Mouse (Mus musculus) ES-CJ7 (cell line): Measurements from ENCODE around the gene 4930558C23Rik.
"Not testable (repeated sequence)": the region's sequence is repeated elsewhere in the genome, so short reads cannot be mapped to it uniquely, and the experiment has no call there.

ENCODE experiments used
- DNase-seq: peaks from one replicate; pipeline ENCODE4 v3.0.0; 2011; ENCODE audit warnings: low read depth, low spot score

Gene 4930558C23Rik

DNA sequence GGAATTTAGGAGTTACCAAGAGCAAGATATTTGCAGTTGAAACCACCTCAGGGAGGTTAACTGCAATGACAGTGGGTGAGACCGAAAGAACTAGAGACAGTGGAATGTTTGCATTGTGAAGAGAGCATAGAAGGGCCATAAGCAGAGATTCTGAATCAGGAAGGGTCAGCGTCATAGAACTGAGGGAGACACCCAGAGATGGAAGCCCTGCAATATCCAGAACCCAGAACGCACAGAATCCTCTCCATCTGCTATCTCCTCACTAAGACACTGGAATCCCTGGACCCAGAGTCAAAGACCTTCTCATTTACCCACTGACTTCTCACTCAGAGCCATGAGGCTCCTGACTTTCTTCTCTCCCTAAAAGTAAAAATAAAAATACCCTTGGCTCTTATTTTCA, at the start of gene 4930558C23Rik:
Gene 4930558C23Rik, minus strand, starts transcription at position 101 of the 400 bp plus-strand sequence.
- no peak for DNase-seq

DNA sequence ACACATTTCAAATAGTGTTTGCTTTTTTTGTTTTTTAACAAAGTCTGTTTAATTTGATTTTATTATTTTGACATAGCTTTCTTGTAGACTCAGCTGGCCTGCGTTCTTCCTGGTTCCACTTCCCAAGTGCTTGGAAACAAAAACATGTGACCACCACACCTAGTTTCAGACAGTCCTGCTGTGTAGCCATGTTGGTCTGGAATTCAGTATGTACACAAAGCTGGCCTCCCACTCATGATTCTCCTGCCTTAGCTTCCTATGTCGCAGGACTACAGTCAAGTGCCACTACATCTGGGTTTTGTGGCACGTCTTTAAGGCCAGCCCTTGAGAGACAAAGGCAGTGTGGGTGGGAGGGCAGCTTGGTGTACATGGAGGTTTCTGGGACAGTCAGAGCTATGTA, 48.3 kb upstream of the 4930558C23Rik start:
- no peak for DNase-seq

DNA sequence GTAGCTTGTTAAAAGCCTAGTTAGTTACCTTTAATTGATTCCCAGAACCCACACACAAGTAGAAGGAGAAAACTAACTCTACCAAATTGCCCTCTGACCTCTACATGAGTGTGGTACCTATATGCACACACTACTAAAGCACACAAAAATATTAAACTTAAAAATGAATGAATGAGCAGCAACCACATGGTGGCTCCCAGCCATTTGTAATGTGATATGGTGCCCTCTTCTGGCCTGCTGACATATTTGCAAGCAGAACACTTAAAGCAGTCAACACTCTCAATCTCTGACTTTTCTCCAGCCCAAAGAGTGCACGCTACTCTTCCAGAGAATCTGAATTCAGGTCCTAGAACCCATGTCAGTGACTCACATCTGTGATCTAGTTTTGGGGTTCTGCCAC, 47.8 kb upstream of the 4930558C23Rik start:
- DNase-seq: peak; percentile 54

GRCm38 (mm10) chr3:95445311-95445710, 42.7 kb upstream of the 4930558C23Rik start:
- DNase-seq: peak; percentile 21

DNA sequence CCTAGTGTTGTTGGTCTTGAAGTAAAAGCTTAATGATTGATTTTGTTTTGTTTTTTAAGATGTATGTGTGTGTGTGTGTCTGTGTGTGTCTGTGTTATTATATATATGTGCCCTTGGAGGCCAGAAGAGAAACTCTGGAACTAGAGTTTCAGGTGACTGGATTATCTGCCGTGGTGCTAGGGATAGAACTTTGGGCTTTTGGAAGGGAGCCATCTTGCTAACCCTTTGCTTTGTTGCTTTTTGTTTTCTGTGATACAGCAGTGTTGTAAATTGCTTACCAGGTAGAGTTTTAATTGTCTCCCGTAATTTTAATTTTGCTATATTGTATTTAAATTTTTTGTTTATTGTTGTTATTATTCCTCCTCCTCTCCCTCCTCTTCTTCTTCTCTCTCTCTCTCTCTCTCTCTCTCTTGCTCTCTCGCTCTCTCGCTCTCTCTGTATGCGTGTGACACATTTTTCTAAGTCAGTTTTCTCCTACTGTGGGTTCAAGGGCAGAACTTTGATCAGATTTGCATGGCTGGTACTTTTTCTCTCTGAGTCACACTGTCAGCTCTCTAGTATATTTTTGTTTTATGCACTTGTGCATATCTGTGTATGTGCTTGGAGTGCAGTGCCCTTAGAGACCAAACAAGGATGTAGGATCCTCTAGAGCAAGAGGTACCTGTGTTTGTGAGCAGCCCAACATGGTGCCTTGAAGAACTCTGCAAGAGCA, 39.9 kb upstream of the 4930558C23Rik start:
- DNase-seq: no peak

GRCm38 (mm10) chr3:95439670-95440069, 37.0 kb upstream of the 4930558C23Rik start:
- no peak for DNase-seq

DNA sequence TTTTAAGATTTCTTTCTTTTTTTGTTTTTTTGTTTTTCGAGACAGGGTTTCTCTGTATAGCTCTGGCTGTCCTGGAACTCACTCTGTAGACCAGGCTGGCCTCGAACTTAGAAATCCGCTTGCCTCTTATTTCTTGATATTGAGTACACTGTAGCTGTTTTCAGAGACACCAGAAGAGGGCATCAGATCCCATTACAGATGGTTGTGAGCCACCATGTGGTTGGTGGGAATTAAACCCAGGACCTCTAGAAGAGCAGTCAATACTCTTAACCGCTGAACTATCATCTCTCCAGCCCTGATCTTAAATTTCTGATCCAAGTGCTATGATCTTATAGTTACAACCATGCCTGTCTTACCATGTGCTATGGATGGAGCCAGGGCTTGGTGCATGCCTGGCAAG, 36.0 kb upstream of the 4930558C23Rik start:
- DNase-seq: peak; percentile 42

DNA sequence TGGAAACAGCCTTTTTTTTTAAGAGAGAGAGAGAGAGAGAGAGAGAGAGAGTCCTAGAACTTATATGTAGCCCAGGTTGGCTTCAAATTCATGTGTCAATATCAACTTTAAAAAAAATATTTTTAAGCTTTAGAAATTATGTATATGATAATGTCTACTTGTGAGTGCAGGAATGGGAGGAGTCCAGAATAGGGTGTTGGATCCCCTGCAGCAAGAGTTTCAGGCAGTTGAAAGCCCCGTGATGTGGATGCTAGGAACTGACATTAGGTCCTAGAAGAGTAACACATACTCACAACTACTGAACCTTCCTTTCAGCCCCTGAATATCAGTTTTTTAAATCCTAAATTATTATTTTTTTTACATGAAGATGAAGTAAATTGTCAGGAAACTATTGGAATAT, 32.9 kb upstream of the 4930558C23Rik start:
- no peak for DNase-seq

GRCm38 (mm10) chr3:95434983-95435370, 32.3 kb upstream of the 4930558C23Rik start:
- DNase-seq: no peak

- peak; percentile 98 for DNase-seq
Measured at GRCm38 (mm10) chr3:95434136-95434982, 31.7 kb upstream of the 4930558C23Rik start, which contains the start of gene Arnt. Arnt (plus strand) TSS chr3:95434388.

- no peak for DNase-seq
Measured at GRCm38 (mm10) chr3:95433301-95433915, 30.8 kb upstream of the 4930558C23Rik start.

DNA sequence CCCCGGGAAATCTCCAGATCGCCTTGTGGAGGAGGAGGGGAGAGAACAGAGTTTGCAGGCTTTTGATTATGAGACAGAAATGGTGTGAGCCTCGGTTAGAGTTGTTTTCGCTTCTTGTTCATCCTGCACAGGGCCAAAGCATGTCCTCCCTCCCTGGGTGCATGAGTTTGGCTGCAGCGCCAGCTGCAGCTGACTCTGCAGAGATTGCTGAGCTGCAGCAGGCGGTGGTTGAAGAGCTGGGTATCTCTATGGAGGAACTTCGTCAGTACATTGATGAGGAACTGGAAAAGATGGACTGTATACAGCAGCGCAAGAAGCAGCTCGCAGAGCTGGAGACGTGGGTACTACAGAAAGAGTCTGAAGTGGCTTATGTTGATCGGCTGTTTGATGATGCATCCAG, 25.8 kb upstream of the 4930558C23Rik start:
- not testable (repeated sequence) for DNase-seq

- not testable (repeated sequence) for DNase-seq
Measured at GRCm38 (mm10) chr3:95427891-95428238, 25.2 kb upstream of the 4930558C23Rik start.

DNA sequence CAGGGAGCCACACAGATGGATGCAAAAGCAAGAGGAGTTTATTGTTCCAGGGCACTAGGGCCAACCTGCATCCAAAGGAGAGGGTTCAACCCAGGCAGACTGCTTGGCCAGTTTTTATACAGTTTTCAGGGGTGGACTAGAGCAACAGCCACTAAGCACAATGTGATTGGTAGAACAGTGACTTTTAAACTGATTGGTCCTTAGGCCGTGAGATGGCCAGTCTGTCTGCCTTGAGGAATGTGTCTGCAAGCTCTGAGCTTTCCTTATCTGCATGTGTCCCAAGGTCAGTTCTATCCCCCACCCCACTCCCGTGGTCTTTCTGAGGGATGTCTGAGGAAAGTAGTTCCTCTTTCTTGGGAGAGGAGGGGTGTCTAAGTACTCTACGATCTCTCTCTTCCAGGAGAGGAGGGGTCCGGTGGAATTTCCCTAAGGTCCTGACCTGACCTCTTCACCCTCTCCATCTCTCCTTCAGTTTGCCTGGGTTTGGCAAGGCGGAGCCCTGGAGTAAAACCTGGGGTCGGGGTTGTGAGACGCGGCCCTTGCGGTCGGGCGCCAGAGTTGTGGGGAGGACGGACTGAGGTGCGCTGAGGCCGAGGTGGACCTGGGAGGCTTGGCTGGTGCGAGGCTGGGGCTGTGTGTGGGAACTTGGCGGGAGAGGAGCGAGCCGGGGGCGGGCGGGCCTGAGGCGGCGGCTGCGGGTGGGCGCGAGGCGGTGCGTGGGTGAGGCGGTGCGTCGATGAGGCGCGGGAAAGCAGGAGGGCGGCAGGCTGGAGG, 24.7 kb upstream of the 4930558C23Rik start:
- peak; percentile 60 for DNase-seq

- DNase-seq: peak; percentile 53
Measured at GRCm38 (mm10) chr3:95426476-95426875, 23.8 kb upstream of the 4930558C23Rik start.

- DNase-seq: no peak
Measured at GRCm38 (mm10) chr3:95417866-95418265, 15.2 kb upstream of the 4930558C23Rik start.

DNA sequence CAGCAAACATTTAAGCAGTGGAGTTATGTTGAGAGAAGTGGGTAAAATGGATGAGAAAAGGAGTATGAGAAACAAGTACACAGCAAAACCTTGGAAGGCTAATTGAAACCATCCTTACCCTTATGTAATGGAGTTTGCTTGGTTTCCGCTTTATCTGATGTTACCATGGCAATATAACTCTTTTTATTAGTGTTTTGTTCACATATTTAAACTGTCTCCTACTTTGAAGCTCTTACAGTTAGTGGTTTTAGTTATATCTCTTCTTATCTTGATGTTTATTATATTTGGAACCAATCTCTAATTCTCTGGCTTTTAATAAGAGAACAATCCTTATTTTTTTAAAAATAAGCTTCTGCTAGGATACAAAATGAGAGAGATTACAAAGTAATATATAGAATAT, 9.6 kb upstream of the 4930558C23Rik start:
- DNase-seq: no peak

DNA sequence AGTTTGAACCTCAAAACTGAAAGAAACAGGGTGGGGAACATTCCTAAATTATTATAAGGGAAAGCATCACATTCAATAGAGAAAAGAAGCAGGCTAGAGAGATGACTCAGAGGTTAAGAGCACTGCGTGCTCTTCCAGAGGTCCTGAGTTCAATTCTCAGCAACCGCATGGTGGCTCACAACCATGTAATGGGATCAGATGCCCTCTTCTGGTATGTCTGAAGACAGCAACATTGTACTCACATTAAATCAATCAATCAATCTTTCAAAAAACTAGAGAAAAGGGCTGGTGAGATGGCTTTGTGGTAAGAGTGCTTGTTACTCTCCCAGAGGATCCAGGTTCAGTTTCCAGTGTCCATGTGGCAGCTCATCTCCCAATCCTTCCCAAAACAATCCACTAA, 6.2 kb upstream of the 4930558C23Rik start:
- no peak for DNase-seq

DNA sequence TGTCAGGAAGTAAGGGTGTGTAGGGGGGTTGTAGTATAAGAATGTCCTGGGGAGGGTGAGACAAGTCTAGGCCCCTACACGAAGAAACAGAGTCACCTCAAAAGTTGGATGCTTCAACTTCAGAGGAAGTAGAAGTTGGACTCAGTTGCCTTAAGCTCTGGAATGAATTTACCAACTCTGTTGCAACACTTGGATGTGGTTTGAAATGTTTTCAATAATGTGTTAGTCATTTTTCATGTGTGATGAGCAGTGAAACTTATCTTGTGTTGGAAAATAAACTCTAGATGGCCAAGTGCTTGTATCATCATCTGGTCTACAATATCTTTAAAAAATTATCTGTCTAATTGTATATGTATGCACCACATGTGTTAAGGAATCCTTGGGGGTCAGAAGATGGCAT, 5.1 kb upstream of the 4930558C23Rik start:
- no peak for DNase-seq

GRCm38 (mm10) chr3:95394385-95394784, 8.3 kb downstream of the 4930558C23Rik start:
- peak; percentile 74 for DNase-seq

DNA sequence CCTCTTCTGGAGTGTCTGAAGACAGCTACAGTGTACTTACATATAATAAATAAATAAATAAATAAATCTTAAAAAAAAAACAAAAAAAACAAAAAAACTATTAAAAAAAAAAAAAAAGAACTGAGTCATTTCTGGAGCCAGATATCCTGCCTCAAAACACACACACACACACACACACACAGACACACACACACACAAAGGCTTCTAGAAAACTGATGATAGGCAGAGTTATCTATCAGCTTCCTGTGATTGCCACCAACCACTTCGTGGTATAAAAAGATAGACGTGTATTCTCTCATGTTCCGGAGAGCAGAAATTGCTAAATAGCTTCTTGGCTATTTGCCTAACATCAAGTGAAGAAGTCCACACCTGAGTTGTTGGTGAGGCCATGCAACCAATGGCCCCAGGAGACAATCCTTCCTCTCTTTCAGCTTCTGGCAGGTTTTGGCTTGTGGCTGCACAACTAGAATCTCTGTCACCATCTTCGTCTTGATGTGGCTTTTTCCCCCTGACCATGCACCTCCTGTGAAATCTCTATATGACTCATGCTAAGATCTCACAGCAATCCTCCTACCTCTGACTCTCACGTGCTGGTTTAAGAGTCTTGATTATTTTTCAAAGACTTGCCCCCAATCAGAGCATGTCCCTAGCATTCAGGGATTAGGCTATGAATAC, 17.1 kb downstream of the 4930558C23Rik start:
- DNase-seq: no peak
